Mouse (Mus musculus) liver, embryonic 14.5 days (tissue): Measurements from ENCODE around the gene Polr3c.

ENCODE experiments used
- CTCF ChIP-seq: IDR thresholded peaks from 2 replicates; pipeline ENCODE4 v1.5.1; 2016; ENCODE audit warnings: antibody characterized with exemption, low read depth, control low read depth
- EP300 ChIP-seq: IDR thresholded peaks from 2 replicates; pipeline ENCODE4 v1.6.1; 2016; ENCODE audit warnings: antibody characterized with exemption, low read depth

DNA sequence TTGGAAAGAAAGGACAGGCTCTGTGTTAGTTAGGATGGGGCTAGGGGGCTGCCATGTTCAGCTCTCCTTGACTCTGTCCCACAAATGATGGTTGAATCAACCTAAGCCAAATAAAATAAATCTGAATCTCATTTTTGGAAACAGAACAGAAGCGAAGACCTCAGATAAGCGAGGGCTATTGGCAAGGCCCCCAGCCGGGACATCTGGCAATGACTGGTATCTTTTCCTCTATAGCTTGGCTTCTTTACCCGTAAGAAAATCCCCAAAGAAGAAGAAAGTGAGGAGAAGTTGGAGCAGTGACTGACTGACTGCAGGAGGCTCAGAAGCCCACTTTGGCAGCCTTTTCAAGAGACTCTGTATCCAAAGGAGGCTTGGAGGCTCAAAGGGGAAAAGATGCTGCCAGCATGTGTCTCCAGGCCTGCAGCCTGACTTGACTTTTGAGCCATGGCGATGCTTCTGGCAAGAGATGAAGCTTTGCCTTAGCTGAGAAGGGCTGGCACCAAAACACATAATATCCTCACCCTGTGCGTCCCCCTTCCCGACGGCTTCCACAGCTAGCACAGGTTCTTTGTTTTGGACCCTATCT is 64.6 kb downstream of the Polr3c start:
- TF ChIP-seq CTCF (no peak), EP300 (no peak)
